Mouse (Mus musculus) G1E (cell line): Measurements from ENCODE around the gene Lrfn2.

Experiments
- CTCF ChIP-seq: IDR thresholded peaks from 2 replicates; pipeline ENCODE4 v1.5.1; 2012; ENCODE audit warnings: low read depth, low read length, inconsistent platforms, mixed read lengths
- GATA1 ChIP-seq: IDR thresholded peaks from 2 replicates; pipeline ENCODE4 v1.6.1; 2012; ENCODE audit warnings: borderline replicate concordance, low read length, inconsistent platforms, mixed read lengths

DNA sequence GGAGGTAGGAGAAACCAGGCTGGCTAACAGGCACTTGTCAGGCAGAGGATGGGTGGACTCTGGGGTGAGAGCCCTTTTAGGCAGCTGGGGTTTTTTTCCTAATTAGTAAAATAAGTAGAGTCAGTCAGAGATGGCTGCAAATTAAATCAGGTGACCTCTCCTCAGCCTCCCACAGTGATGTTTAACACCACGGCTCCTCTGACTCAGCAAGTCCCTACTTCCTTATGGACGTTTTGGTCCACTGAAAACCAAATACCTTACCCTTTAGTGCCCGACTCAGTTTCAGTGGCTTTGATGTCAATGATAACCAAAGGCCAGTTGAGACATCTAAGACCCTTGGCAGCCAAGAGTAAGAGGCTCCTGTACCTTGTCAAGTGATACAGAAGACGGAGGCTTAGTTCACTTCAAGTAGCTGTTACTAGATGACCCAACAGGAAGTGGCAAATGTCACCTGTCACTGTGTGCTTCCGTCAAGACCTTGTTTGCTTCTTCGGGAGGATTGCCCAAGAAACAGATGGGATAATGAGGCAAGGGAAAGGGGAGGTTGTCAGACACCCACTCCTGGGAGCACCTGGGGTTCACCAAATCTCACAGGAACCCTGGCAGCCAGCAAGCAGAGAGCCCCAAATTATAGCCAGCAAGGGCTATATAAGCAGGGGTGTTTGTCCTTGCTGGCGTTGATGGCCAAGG lies 77.3 kb downstream of the Lrfn2 start:
- TF ChIP-seq CTCF (no peak), GATA1 (no peak)
